Mouse (Mus musculus) midbrain, embryonic 10.5 days (tissue): ENCODE data around the gene Papss2. TPM values are rescaled to one million over a fixed set of nuclear protein-coding genes. Genes with fewer than 3 reads are reported as not detected.

ENCODE experiments used
- DNase-seq: peaks from one replicate; pipeline ENCODE4 v3.0.0-alpha.2; 2017; ENCODE audit warnings: low spot score
- H3K27ac ChIP-seq: fragments of 300-500 bp; sonication (generic); replicated peaks from 2 replicates; pipeline ENCODE4 v1.5.1; 2016; ENCODE audit warnings: mild to moderate bottlenecking
- H3K27me3 ChIP-seq: fragments of 300-500 bp; sonication (generic); 2 replicates; pipeline ENCODE4 v1.6.1; 2016; ENCODE audit warnings: low read depth, mild to moderate bottlenecking; ENCODE audit not compliant: poor library complexity, severe bottlenecking
- H3K36me3 ChIP-seq: fragments of 300-500 bp; sonication (generic); 2 replicates; pipeline ENCODE4 v1.6.1; 2016; ENCODE audit warnings: mild to moderate bottlenecking, moderate library complexity
- H3K4me1 ChIP-seq: fragments of 300-500 bp; sonication (generic); 2 replicates; pipeline ENCODE4 v1.6.1; 2016
- H3K4me3 ChIP-seq: fragments of 300-500 bp; sonication (generic); 2 replicates; pipeline ENCODE4 v1.5.1; 2016; ENCODE audit warnings: mild to moderate bottlenecking, moderate library complexity
- H3K9me3 ChIP-seq: fragments of 300-500 bp; sonication (generic); replicated peaks from 2 replicates; pipeline ENCODE4 v1.6.1; 2016; ENCODE audit warnings: mild to moderate bottlenecking
- WGBS: fragments of 180-500 bp; shearing (Covaris S2); methylation state at CpG from one replicate; pipeline ENCODE4 v1.1.7; 2016; 5-methylcytosine and 5-hydroxymethylcytosine counted together
- polyA plus RNA-seq: library from polyadenylated mRNA; unstranded; fragments of >200 nt; fragmentation: Nextera tagmentation; extraction: Ambion mirVana; gene quantifications from 2 replicates; pipeline ENCODE4 v1.2.1, GENCODE M21; 2016

The Papss2 gene
- 0.68 and 1.7 TPM in 2 replicates for polyA plus RNA-seq

DNA sequence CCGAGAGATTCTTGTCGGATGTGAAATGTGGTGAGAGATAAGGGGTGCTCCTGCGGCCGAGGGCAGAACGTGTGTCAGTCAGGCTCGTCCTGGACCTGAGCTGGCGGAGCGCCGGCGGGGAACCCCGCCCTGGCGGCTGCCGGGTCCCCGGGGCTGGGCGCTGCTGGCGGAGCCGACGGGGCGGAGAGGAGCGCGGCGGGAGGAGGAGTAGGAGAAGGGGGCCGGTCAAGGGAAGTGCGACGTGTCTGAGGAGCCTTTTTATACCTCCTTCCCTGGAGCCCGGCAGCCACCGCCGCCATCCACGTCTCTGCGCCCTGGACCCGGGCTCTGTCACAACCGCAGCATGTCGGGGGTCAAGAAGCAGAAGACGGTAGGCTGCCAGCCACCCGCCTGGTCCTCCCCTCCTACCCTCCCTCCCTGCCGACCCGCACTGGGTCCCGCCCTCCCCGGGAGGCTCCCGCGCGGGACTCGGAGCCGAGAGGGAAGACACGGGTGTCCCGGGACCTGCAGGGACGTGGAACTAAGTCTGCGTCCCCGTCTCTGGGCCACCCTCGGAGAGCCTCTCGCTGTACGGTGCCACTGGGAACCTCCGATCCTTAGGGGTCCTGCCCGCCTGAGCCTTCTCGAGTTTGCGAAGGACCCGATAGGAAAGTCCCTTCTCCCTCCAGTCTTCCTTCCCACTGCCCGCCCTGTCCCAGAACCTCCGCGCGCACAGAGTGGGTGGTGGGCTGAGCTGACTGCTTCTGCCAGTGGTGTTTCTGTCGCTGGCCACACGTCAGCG, at the start of gene Papss2:
Gene Papss2, plus strand, starts transcription at position 285 of the 781 bp plus-strand sequence.
- under 1% methylated on average over 63 of the region's 64 CpGs for WGBS
- peak within 1 kb of the TSS; percentile 70 for H3K27ac ChIP-seq

DNA sequence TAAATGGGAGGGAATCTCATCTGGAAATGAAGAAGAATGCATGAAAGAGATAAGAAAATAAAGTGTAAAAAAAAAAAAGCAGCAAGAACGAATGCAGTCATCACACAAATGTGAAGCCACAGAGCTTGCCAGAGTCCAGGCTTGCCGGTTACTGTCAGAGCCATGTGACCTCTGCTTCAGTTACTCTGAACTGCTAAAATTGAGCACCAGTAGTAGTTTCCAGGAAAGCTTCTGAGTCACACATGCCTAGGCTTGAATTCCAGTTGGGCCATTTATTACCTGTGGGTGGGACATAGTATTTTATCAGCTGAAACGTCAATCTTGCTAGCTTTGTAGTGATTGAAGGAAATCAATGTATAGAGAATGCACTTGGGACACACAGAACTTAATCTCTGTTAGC, 48.2 kb upstream of the Papss2 start:
- Histone ChIP-seq H3K9me3 (no peaks in the 10 kb centered on the region), H3K27ac (no peak overlapping the region), H3K4me3 (no peak overlapping the region), H3K36me3 (no peaks in the 10 kb centered on the region), H3K4me1 (no peaks in the 10 kb centered on the region), H3K27me3 (no peaks in the 10 kb centered on the region)
- WGBS, result 90% methylated on average over 3 of the region's 3 CpGs
- no peak for DNase-seq

More for the DNA sequence above, at the start of gene Papss2:
- peak; percentile 51 for DNase-seq
- Histone ChIP-seq H3K4me3 (peak within 1 kb of the TSS; percentile 68), H3K9me3 (no peaks in the 10 kb centered on the region), H3K36me3 (no peaks in the 10 kb centered on the region), H3K27me3 (peaks cover 50% of the 10 kb centered on the region), H3K4me1 (peaks cover 10% of the 10 kb centered on the region)

DNA sequence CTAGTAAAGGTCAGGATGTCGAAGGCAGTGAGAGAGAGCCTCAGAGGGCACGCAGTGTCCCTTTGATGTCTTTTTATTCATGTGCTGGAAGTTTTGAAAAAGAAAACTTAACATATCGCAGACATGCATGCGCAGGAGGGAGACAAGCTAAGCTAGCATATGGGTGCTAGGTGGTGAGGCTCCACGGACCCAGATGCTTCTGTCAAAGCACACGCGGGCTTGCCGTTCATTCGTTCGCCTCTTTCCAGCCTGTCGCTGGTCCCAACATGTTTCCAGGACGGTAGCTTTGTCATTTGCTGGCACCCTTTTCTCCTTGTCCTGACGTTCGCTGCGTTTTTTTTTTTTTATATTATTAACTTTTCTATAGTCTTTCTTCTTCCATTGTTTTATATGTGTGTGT, 47.4 kb upstream of the Papss2 start:
- Histone ChIP-seq H3K4me1 (no peaks in the 10 kb centered on the region), H3K27ac (no peak overlapping the region), H3K36me3 (no peaks in the 10 kb centered on the region), H3K4me3 (no peak overlapping the region), H3K27me3 (no peaks in the 10 kb centered on the region), H3K9me3 (no peaks in the 10 kb centered on the region)
- DNase-seq, result no peak
- WGBS, result 91% methylated on average over 15 of the region's 15 CpGs

DNA sequence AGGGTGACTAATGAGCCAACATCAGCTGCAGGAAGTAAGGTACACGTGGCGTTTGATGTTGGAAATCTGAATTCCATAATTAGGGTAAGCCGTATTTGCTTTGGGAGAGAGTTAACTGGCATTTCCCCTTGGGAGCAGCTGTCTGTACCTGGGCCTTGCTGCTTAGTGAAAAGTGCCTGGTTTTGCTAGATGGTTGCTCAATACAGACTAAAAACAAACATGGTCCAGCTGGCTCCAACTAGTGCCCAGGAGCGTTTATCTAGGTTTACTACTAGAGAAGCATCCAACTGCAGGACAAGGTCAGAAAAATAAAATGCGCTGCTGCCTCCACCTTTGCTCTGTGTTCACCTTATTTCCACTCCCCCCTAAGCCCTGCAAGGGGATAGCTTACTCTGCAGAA, 45.1 kb upstream of the Papss2 start:
- no peak for DNase-seq
- Histone ChIP-seq H3K27me3 (no peaks in the 10 kb centered on the region), H3K27ac (no peak overlapping the region), H3K36me3 (no peaks in the 10 kb centered on the region), H3K4me3 (no peak overlapping the region), H3K4me1 (no peaks in the 10 kb centered on the region), H3K9me3 (no peaks in the 10 kb centered on the region)
- WGBS, result 82% methylated on average over 5 of the region's 5 CpGs

DNA sequence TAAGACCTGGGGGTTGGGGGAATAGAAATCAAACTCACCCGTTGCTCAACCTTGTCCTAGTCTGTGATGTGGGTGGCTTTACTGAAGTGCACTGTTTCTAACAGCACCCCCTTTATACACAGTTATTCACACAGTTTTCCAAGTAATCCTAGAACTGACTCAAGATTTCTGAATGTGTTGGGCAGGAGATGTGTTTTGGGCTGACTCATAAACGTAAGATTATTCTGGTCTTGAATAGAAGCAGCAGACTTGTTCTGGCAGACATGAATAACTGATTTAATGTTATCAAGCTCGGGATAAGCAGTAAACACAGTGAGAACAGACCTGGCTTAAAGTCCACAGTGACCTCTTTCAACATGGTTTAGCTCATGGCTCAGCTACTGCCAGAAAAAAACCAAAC, 44.1 kb upstream of the Papss2 start:
- H3K27me3 ChIP-seq, result no peaks in the 10 kb centered on the region
- no peaks in the 10 kb centered on the region for H3K9me3 ChIP-seq
- H3K4me3 ChIP-seq, result no peak overlapping the region
- no peaks in the 10 kb centered on the region for H3K36me3 ChIP-seq
- DNase-seq, result no peak
- 92% methylated on average over 3 of the region's 3 CpGs for WGBS
- no peaks in the 10 kb centered on the region for H3K4me1 ChIP-seq
- H3K27ac ChIP-seq, result no peak overlapping the region

DNA sequence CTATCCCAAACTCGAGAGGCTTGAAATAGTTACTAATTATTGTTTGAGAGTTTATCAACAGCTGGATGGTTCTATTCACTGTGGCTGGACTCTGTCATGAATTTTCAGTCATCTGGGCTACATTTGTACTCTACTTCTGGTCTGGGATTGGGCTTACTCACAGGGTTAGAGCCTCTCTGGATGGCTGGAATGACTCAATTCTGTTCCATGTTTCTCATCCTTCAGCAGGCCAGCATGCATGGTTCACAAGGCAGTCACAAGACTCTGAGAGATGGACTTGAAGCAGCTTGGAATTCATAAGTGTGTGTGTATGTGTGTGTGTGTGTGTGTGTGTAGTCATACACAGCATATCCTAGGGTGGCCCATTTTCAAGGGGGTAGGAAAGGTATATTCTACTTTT, 43.5 kb upstream of the Papss2 start:
- Histone ChIP-seq H3K4me3 (no peak overlapping the region), H3K9me3 (no peaks in the 10 kb centered on the region), H3K27me3 (no peaks in the 10 kb centered on the region), H3K36me3 (no peaks in the 10 kb centered on the region), H3K27ac (no peak overlapping the region), H3K4me1 (no peaks in the 10 kb centered on the region)
- no peak for DNase-seq
- 76% methylated on average over 1 of the region's 1 CpGs for WGBS

DNA sequence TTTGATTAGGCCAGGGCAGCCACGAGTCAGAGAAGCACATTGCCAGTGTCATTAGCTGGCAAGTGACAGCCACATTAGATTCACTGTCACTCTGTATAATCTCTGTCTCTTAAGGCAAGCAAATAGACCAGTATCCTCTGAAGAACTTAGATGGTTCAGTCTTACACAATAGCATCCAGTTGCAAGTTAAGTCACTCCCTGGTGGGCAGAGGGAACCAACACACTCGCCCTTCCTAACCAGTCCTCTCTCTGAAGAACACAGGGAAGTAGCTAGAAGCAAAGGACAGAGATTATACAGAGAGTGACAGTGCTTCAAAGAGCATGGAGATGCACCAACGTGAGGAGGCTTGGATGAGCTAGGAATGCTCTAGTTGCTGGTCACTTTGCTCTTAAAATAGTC, 42.3 kb upstream of the Papss2 start:
- Histone ChIP-seq H3K4me3 (no peak overlapping the region), H3K9me3 (no peaks in the 10 kb centered on the region)
- 80% methylated on average over 3 of the region's 3 CpGs for WGBS

DNA sequence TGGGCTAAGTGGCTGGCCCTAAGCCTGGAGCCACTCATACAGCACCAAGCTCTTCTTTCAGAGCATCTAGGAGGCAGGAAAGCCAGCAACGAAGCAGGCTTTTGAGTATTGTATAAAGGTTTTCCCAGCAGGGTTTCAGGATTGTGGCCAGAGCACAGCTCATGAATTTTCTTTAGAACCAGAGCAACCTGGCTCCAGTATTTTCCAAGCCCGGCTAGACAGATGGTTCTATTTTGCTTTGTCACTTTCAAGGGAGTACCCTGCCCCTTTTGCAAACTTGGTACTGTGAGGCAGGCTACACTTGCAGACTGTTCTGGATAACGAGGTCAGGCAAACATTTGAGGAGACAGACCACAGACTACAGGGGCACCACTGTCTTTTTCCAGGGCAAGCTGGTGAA, 40.3 kb upstream of the Papss2 start:
- H3K27me3 ChIP-seq, result no peaks in the 10 kb centered on the region
- no peaks in the 10 kb centered on the region for H3K36me3 ChIP-seq
- H3K27ac ChIP-seq, result no peak overlapping the region
- H3K4me3 ChIP-seq, result no peak overlapping the region
- 40% methylated on average over 3 of the region's 3 CpGs for WGBS
- H3K4me1 ChIP-seq, result no peaks in the 10 kb centered on the region
- DNase-seq, result no peak
- H3K9me3 ChIP-seq, result no peaks in the 10 kb centered on the region

More for the DNA sequence above, 42.3 kb upstream of the Papss2 start:
- no peak overlapping the region for H3K27ac ChIP-seq
- DNase-seq, result no peak
- H3K36me3 ChIP-seq, result no peaks in the 10 kb centered on the region
- H3K4me1 ChIP-seq, result no peaks in the 10 kb centered on the region
- no peaks in the 10 kb centered on the region for H3K27me3 ChIP-seq

DNA sequence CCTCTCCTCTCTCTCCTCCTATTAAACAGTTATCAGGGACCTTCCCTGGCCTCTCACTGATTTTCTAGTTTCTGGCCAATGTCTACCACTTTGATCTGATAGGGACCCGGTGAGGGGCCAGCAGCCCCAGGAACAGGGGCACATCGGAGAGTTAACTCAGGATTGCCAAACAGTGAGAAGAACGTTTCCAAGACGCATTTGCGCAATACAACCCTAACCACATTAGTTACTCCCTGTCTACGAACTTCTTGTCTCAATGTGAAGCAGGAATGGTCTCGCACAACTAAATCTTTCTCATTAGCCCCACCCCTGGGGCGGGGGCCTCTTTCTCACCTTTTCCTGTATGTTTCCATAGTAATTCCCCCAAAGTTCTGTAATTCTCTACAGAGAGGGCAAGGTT, 28.6 kb upstream of the Papss2 start:
- 89% methylated on average over 8 of the region's 8 CpGs for WGBS
- Histone ChIP-seq H3K36me3 (no peaks in the 10 kb centered on the region), H3K27me3 (no peaks in the 10 kb centered on the region), H3K9me3 (no peaks in the 10 kb centered on the region), H3K4me1 (no peaks in the 10 kb centered on the region), H3K4me3 (no peak overlapping the region), H3K27ac (no peak overlapping the region)
- no peak for DNase-seq

DNA sequence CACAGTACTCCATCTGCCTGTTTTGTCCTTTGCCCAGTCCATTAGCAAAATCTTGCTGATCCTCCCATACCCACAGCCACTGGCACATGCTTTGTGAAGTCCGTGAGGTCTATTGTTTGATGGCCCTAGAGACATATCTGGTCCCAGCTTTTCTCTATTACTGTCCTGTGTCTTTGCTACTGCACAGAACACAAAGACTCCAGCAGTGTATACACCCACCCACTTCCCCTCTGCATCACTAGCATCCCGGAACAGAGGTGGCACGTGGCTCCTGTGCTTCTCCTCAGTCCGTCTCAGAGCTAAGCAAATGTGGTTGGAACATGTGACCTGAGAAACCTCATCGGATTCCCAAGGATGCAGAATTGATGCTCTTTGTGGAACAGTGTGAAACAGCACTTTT, 28.1 kb upstream of the Papss2 start:
- Histone ChIP-seq H3K36me3 (no peaks in the 10 kb centered on the region), H3K9me3 (no peaks in the 10 kb centered on the region), H3K4me1 (no peaks in the 10 kb centered on the region), H3K4me3 (no peak overlapping the region), H3K27ac (no peak overlapping the region), H3K27me3 (no peaks in the 10 kb centered on the region)
- WGBS, result 87% methylated on average over 5 of the region's 5 CpGs
- DNase-seq, result no peak

DNA sequence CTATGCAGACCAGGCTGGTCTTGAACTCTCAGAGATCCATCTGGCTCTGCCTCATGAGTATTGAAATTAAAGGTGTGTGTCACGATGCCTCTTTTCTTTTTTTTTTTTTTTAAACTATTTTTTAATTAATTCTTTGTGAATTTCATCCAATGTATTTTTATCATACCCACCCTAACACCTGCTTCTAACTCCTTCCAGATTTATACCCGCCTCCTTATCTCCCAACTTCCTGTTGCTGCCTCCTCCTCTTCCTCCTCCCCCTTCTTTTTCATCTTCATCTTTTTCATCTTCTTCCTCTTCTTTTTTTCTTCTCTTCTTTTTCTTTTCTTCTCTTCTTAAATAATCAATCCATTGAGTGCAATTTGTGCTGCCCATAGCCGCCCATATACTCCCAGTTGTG, 27.1 kb upstream of the Papss2 start:
- 91% methylated on average over 3 of the region's 3 CpGs for WGBS
- H3K36me3 ChIP-seq, result no peaks in the 10 kb centered on the region
- no peaks in the 10 kb centered on the region for H3K4me1 ChIP-seq
- no peak overlapping the region for H3K27ac ChIP-seq
- no peak for DNase-seq
- H3K9me3 ChIP-seq, result no peaks in the 10 kb centered on the region
- H3K27me3 ChIP-seq, result no peaks in the 10 kb centered on the region
- no peak overlapping the region for H3K4me3 ChIP-seq

DNA sequence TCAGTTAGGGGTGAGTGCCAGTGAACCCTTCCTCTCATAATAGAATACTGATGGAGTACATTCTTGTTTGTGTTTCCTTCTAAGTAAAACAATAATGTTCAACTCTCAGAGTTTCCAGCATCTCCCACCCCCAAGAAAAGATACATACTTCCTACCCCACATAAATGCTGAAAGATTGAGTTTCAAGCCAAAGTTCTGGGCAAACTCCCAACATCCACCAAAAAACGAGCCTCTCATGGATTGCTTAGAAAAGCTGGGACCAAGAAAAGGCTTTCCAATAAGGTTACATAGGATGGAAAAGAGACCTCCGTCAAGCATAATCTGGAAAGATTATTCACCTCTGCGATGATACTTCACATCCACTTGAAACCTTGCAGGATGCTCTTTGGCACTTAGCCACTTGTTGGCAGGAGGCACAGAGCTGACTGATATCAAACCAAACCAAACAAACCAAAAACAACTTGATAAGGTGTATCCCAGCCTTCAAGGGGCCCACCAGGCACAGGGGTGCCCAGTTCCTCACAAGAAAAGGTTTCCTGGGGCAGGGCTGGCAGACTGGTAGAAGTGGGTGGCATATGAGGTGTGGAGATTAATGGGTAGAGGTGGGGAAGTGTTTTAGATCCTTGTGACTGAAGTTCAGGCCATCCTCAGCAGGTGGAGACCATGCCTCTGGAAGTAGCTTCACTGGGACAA, 26.5 kb upstream of the Papss2 start:
- Histone ChIP-seq H3K9me3 (no peaks in the 10 kb centered on the region), H3K36me3 (no peaks in the 10 kb centered on the region), H3K4me1 (no peaks in the 10 kb centered on the region), H3K27ac (no peak overlapping the region), H3K27me3 (no peaks in the 10 kb centered on the region), H3K4me3 (no peak overlapping the region)
- WGBS, result 90% methylated on average over 3 of the region's 3 CpGs
- DNase-seq, result no peak

DNA sequence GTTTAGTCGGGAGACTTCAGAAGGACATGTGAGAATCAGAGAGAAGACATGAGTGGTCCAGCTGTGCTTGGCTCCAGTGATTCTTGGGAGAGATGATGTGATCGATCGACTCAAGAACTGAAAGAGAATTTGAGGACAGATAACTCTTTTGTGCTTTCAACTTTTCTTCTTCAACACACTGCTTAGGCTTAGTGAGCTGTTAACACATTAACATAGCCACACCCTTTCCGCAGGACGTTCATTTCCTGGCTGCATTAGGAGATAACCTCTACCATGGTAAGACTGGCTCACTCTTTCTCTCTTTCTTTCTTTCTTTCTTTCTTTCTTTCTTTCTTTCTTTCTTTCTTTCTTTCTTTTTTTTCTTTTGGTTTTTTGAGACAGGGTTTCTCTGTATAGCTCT, 25.9 kb upstream of the Papss2 start:
- 85% methylated on average over 5 of the region's 5 CpGs for WGBS
- H3K27ac ChIP-seq, result no peak overlapping the region
- H3K27me3 ChIP-seq, result no peaks in the 10 kb centered on the region
- DNase-seq, result no peak
- no peaks in the 10 kb centered on the region for H3K4me1 ChIP-seq
- no peak overlapping the region for H3K4me3 ChIP-seq
- no peaks in the 10 kb centered on the region for H3K36me3 ChIP-seq
- no peaks in the 10 kb centered on the region for H3K9me3 ChIP-seq
